Mouse (Mus musculus): ENCODE measurements at regions not wholly inside any gene's neighbourhood (a gene's known extent, or its start where the extent isn't known, plus 50 kb on each side); places are given as distances from the start of the nearest gene placed in this dataset.

DNA sequence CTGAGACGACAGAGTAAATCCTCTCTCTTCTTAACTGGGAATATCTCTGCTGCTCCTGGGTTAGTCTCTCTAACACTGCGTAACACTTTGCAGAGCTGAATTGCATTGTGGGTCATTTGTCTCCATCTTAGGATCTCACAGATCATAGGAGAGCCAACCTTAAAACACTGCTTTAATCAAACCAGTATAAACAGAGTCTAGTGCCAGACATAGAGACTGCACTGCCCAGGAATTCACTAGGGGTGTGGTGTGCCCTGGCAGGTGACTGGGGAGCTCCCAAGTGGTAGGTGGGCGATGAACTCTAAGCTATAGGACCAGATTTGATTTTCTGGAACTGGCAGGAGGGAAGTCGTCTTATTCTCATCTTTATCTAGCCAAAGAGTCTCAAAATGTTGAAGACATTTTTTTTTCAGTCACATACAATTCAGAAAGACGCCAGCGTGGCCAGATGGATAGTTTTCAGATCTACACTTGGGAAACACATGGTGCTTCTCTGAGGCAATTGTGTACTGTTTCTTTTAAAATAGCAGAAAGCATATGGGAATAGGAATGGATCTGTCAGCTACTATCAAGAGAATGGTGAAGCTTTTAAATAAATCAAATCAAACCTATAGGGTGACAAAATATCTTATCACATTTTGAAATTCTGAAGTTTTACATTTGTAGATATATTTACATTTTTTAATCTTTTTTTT lies 175.7 kb downstream of the Spry2 start:
- Histone ChIP-seq H3K4me3 (ENCODE audit: low read depth, low read length) (no peak overlapping the region), H3K36me3 (ENCODE audit: control insufficient read depth, insufficient read depth, low read length, poor library complexity, severe bottlenecking) (no peaks in the 10 kb centered on the region), H3K4me1 (ENCODE audit: control insufficient read depth, insufficient read depth, low read length) (no peaks in the 10 kb centered on the region), H3K9ac (ENCODE audit: low read depth, poor library complexity, severe bottlenecking) (no peak overlapping the region), H3K9me3 (replicated peaks; ENCODE audit: control insufficient read depth, insufficient read depth, low read length, poor library complexity, severe bottlenecking) (no peaks in the 10 kb centered on the region), H3K27me3 (ENCODE audit: control insufficient read depth, insufficient read depth, low read length, poor library complexity, severe bottlenecking) (no peaks in the 10 kb centered on the region), H3K27ac (ENCODE audit: insufficient read depth, low read length) (no peak overlapping the region)
- TF ChIP-seq POLR2A (IDR thresholded peaks at IDR 0.05; ENCODE audit: insufficient read depth, low read length) (no peak), EP300 (IDR thresholded peaks at IDR 0.05; ENCODE audit: insufficient read depth, low read depth, low read length) (no peak), CTCF (IDR thresholded peaks at IDR 0.05; ENCODE audit: low read depth, low read length) (no peak)

DNA sequence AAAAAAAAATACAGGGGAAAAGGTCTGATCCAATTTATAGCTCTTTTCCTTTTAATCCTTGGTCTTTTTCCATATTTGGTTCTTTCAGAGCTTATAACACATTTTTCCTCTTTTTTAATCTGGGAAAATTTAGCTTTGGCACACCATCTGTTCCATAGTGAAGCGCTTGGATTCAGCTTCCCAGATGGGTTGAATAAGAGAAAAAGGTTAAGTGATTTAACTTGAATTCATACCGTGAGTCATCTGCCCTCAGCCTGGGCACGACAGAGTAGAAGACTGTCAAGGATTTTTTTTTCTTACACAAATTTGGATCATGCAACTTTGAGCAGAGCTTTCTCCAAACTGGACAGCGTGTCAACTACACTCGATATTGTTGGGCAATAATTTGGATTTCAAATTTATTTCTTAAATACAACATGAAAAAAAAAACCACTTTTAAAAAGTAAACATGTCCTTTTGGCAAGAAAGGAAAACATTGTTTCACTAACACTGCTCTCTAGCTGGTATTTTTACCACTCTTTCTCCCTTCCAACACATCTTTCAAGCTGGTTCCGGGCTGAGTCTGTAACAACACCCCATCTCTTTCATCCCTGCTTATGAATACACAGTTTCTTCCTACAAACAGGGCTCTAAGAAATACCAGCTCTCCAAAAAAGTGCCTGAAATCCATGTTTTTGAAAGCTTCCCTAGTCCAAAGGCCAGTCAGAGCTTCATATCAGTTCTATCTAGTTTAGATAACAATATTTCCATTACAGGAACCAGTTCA lies 177.8 kb downstream of the Spry2 start:
- Histone ChIP-seq H3K4me1 (ENCODE audit: control insufficient read depth, insufficient read depth, low read length) (no peaks in the 10 kb centered on the region), H3K4me3 (ENCODE audit: low read depth, low read length) (no peak overlapping the region), H3K9me3 (replicated peaks; ENCODE audit: control insufficient read depth, insufficient read depth, low read length, poor library complexity, severe bottlenecking) (0 out of 2 replicates have a peak, but pooled peaks cover 4% of the 10 kb centered on the region), H3K27me3 (ENCODE audit: control insufficient read depth, insufficient read depth, low read length, poor library complexity, severe bottlenecking) (no peaks in the 10 kb centered on the region), H3K9ac (ENCODE audit: low read depth, poor library complexity, severe bottlenecking) (no peak overlapping the region), H3K36me3 (ENCODE audit: control insufficient read depth, insufficient read depth, low read length, poor library complexity, severe bottlenecking) (no peaks in the 10 kb centered on the region), H3K27ac (ENCODE audit: insufficient read depth, low read length) (no peak overlapping the region)
- no peak for TF ChIP-seq POLR2A (IDR thresholded peaks at IDR 0.05; ENCODE audit: insufficient read depth, low read length)
- no peak for TF ChIP-seq CTCF (IDR thresholded peaks at IDR 0.05; ENCODE audit: low read depth, low read length)
- no peak for TF ChIP-seq EP300 (IDR thresholded peaks at IDR 0.05; ENCODE audit: insufficient read depth, low read depth, low read length)

DNA sequence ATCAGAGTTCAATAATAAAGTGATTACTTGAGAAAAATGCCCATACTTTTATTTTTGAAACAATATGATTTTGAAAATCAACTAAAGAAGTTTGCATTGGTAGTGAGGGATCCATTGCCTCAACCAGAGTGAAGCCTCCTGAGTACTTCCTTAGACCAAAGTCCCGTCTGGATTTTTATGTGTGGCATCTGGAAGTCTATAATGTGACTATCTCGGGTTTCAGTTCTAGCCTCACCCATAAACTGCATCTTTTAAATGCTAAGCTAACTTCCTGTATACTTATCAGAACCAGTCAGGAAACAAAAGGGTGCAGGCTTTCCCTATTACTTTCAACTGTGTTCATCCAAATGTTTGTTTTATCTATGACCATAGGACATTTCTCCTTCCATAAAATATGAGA lies 178.8 kb downstream of the Spry2 start:
- Histone ChIP-seq H3K9ac (ENCODE audit: low read depth, poor library complexity, severe bottlenecking) (no peak overlapping the region), H3K27ac (ENCODE audit: insufficient read depth, low read length) (no peak overlapping the region), H3K4me3 (ENCODE audit: low read depth, low read length) (no peak overlapping the region), H3K4me1 (ENCODE audit: control insufficient read depth, insufficient read depth, low read length) (no peaks in the 10 kb centered on the region), H3K9me3 (replicated peaks; ENCODE audit: control insufficient read depth, insufficient read depth, low read length, poor library complexity, severe bottlenecking) (0 out of 2 replicates have a peak, but pooled peaks cover 4% of the 10 kb centered on the region), H3K27me3 (ENCODE audit: control insufficient read depth, insufficient read depth, low read length, poor library complexity, severe bottlenecking) (no peaks in the 10 kb centered on the region), H3K36me3 (ENCODE audit: control insufficient read depth, insufficient read depth, low read length, poor library complexity, severe bottlenecking) (no peaks in the 10 kb centered on the region)
- no peak for TF ChIP-seq CTCF (IDR thresholded peaks at IDR 0.05; ENCODE audit: low read depth, low read length)
- TF ChIP-seq POLR2A (IDR thresholded peaks at IDR 0.05; ENCODE audit: insufficient read depth, low read length): no peak
- TF ChIP-seq EP300 (IDR thresholded peaks at IDR 0.05; ENCODE audit: insufficient read depth, low read depth, low read length): no peak

DNA sequence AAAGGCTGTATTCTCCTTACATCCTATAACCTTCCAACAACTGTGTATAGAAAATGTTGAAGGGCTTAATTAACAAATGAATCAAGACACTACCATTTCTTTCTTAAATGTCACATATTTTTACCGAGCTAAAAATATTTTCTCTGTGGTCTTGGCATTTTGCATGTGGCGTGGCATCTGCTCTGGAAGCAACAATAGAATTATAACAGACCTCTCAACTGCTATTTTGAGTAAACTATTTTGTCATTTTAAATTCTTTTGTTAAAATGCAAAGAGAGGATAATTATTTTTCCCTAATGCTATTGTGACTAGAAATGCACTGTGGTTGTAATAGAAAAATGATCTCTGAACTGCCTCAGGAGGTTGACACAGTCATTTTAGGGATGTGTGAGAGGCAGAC lies 187.9 kb downstream of the Spry2 start:
- no peak overlapping the region for H3K9ac ChIP-seq (ENCODE audit: low read depth, poor library complexity, severe bottlenecking)
- H3K4me3 ChIP-seq (ENCODE audit: low read depth, low read length): no peak overlapping the region
- no peaks in the 10 kb centered on the region for H3K27me3 ChIP-seq (ENCODE audit: control insufficient read depth, insufficient read depth, low read length, poor library complexity, severe bottlenecking)
- no peaks in the 10 kb centered on the region for H3K9me3 ChIP-seq (replicated peaks; ENCODE audit: control insufficient read depth, insufficient read depth, low read length, poor library complexity, severe bottlenecking)
- no peaks in the 10 kb centered on the region for H3K36me3 ChIP-seq (ENCODE audit: control insufficient read depth, insufficient read depth, low read length, poor library complexity, severe bottlenecking)
- H3K4me1 ChIP-seq (ENCODE audit: control insufficient read depth, insufficient read depth, low read length): no peaks in the 10 kb centered on the region
- TF ChIP-seq POLR2A (IDR thresholded peaks at IDR 0.05; ENCODE audit: insufficient read depth, low read length) (no peak), EP300 (IDR thresholded peaks at IDR 0.05; ENCODE audit: insufficient read depth, low read depth, low read length) (no peak), CTCF (IDR thresholded peaks at IDR 0.05; ENCODE audit: low read depth, low read length) (no peak)
- H3K27ac ChIP-seq (ENCODE audit: insufficient read depth, low read length): no peak overlapping the region

DNA sequence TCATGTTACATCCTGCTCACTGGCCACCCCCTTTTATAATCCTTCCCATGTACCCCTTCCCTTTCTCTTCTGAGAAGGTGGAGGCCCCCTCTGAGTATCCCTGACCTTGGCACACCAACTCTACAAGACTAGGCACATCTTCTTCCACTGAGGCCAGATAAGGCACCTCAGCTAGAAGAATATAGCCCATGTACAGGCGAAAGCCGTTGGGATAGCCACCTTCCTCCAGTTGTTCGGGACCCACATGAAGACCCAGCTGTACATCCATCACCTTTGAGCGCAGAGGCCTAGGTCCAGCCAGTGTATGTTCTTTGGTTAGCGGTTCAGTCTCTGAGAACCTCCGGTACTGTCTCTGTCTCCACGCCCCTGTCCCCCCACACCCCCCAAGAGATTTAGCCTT lies 189.9 kb downstream of the Spry2 start:
- Histone ChIP-seq H3K36me3 (ENCODE audit: control insufficient read depth, insufficient read depth, low read length, poor library complexity, severe bottlenecking) (no peaks in the 10 kb centered on the region), H3K9me3 (replicated peaks; ENCODE audit: control insufficient read depth, insufficient read depth, low read length, poor library complexity, severe bottlenecking) (no peaks in the 10 kb centered on the region), H3K27ac (ENCODE audit: insufficient read depth, low read length) (no peak overlapping the region), H3K4me1 (ENCODE audit: control insufficient read depth, insufficient read depth, low read length) (no peaks in the 10 kb centered on the region), H3K4me3 (ENCODE audit: low read depth, low read length) (no peak overlapping the region), H3K27me3 (ENCODE audit: control insufficient read depth, insufficient read depth, low read length, poor library complexity, severe bottlenecking) (no peaks in the 10 kb centered on the region), H3K9ac (ENCODE audit: low read depth, poor library complexity, severe bottlenecking) (no peak overlapping the region)
- no peak for TF ChIP-seq EP300 (IDR thresholded peaks at IDR 0.05; ENCODE audit: insufficient read depth, low read depth, low read length)
- TF ChIP-seq CTCF (IDR thresholded peaks at IDR 0.05; ENCODE audit: low read depth, low read length): no peak
- no peak for TF ChIP-seq POLR2A (IDR thresholded peaks at IDR 0.05; ENCODE audit: insufficient read depth, low read length)

DNA sequence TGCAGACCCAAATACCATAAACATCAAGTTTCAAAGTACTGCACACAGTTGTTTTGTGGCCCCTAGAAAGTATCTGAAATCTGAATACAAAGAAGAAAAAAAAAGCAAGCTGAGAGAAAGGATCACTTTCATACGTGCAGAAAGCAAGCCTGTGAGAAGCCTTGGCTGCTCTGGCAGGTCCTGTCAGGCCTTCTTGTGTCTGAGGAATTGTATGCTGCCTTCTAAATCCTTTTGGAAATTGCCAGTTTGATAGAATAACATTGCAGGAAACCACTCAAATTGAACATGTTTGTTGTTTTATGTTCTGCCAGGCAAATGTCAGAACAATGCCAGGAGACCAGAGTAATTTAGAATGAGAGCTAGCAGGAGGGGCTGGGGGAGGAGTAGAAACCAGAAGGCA lies 198.0 kb downstream of the Spry2 start:
- Histone ChIP-seq H3K4me1 (ENCODE audit: control insufficient read depth, insufficient read depth, low read length) (no peaks in the 10 kb centered on the region), H3K4me3 (ENCODE audit: low read depth, low read length) (no peak overlapping the region), H3K9ac (ENCODE audit: low read depth, poor library complexity, severe bottlenecking) (no peak overlapping the region), H3K27ac (ENCODE audit: insufficient read depth, low read length) (no peak overlapping the region), H3K36me3 (ENCODE audit: control insufficient read depth, insufficient read depth, low read length, poor library complexity, severe bottlenecking) (no peaks in the 10 kb centered on the region), H3K27me3 (ENCODE audit: control insufficient read depth, insufficient read depth, low read length, poor library complexity, severe bottlenecking) (no peaks in the 10 kb centered on the region), H3K9me3 (replicated peaks; ENCODE audit: control insufficient read depth, insufficient read depth, low read length, poor library complexity, severe bottlenecking) (no peaks in the 10 kb centered on the region)
- no peak for TF ChIP-seq CTCF (IDR thresholded peaks at IDR 0.05; ENCODE audit: low read depth, low read length)
- TF ChIP-seq EP300 (IDR thresholded peaks at IDR 0.05; ENCODE audit: insufficient read depth, low read depth, low read length): no peak
- no peak for TF ChIP-seq POLR2A (IDR thresholded peaks at IDR 0.05; ENCODE audit: insufficient read depth, low read length)
